Mouse (Mus musculus) liver, embryonic 13.5 days (tissue): ENCODE results near the gene Josd2. TPM values are rescaled to one million over a fixed set of nuclear protein-coding genes. Genes with fewer than 3 reads are reported as not detected.

Experiments used
- ATAC-seq: fragments of 200-750 bp; cut with Nextera tagmentation; 2 replicates; pipeline ENCODE4 v1.8.0; 2017; ENCODE audit warnings: low read depth, mild to moderate bottlenecking, moderate number of reproducible peaks, moderate library complexity
- DNase-seq: peaks from one replicate; pipeline ENCODE4 v3.0.0; 2022
- H3K27ac ChIP-seq: fragments of 300-500 bp; sonication (generic); 2 replicates; pipeline ENCODE4 v1.5.1; 2015; ENCODE audit warnings: moderate library complexity, mild to moderate bottlenecking, inconsistent platforms
- H3K27me3 ChIP-seq: fragments of 300-500 bp; sonication (generic); 2 replicates; pipeline ENCODE4 v1.6.1; 2015; ENCODE audit warnings: mild to moderate bottlenecking, inconsistent platforms
- H3K36me3 ChIP-seq: fragments of 300-500 bp; sonication (generic); 2 replicates; pipeline ENCODE4 v1.6.1; 2015; ENCODE audit warnings: mild to moderate bottlenecking, inconsistent platforms
- H3K4me1 ChIP-seq: fragments of 300-500 bp; sonication (generic); replicated peaks from 2 replicates; pipeline ENCODE4 v1.6.1; 2015; ENCODE audit warnings: inconsistent platforms
- H3K4me2 ChIP-seq: fragments of 300-500 bp; sonication (generic); 2 replicates; pipeline ENCODE4 v1.6.1; 2015; ENCODE audit warnings: inconsistent platforms, mild to moderate bottlenecking, moderate library complexity
- H3K4me3 ChIP-seq: fragments of 300-500 bp; sonication (generic); replicated peaks from 2 replicates; pipeline ENCODE4 v1.5.1; 2015; ENCODE audit warnings: mild to moderate bottlenecking, inconsistent platforms
- H3K9ac ChIP-seq: fragments of 300-500 bp; sonication (generic); 2 replicates; pipeline ENCODE4 v1.6.1; 2015; ENCODE audit warnings: mild to moderate bottlenecking, inconsistent platforms
- H3K9me3 ChIP-seq: fragments of 300-500 bp; sonication (generic); replicated peaks from 2 replicates; pipeline ENCODE4 v1.6.1; 2016; ENCODE audit warnings: inconsistent platforms
- WGBS: fragments of 180-500 bp; shearing (Covaris S2); methylation state at CpG from one replicate; pipeline ENCODE4 v1.1.7; 2015; ENCODE audit not compliant: insufficient replicate concordance; 5-methylcytosine and 5-hydroxymethylcytosine counted together
- polyA plus RNA-seq: library from polyadenylated mRNA; unstranded; fragments of >200 nt; fragmentation: Nextera tagmentation; extraction: Ambion mirVana; gene quantifications from 2 replicates; pipeline ENCODE4 v1.2.1, GENCODE M21; 2015

The Josd2 gene
- polyA plus RNA-seq, 1 experiment from 2014 or later: 170 TPM

GRCm38 (mm10) chr7:44475046-44475614, 7.3 kb downstream of the Josd2 start:
- Histone ChIP-seq H3K4me1 (peaks cover 69% of the 10 kb centered on the region), H3K9me3 (no peaks in the 10 kb centered on the region), H3K9ac (no peak overlapping the region; the same call in none of the 2 replicates), H3K27me3 (peaks cover 72% of the 10 kb centered on the region), H3K27ac (no peak overlapping the region), H3K36me3 (peaks cover 16% of the 10 kb centered on the region), H3K4me3 (no peak overlapping the region), H3K4me2 (no peak overlapping the region)
- 25% methylated on average over 5 of the region's 5 CpGs for WGBS
- no peak for ATAC-seq
- DNase-seq: no peak

GRCm38 (mm10) chr7:44482836-44483435, 15.2 kb downstream of the Josd2 start:
- DNase-seq (peak; percentile 66), ATAC-seq (peak; percentile 94)
- H3K4me1 ChIP-seq: peaks cover 61% of the 10 kb centered on the region
- H3K36me3 ChIP-seq: no peaks in the 10 kb centered on the region
- H3K4me2 ChIP-seq: peak overlapping the region; percentile 68
- H3K9ac ChIP-seq: peak overlapping the region; percentile 77
- peaks cover 42% of the 10 kb centered on the region for H3K27me3 ChIP-seq
- 40% methylated on average over 3 of the region's 3 CpGs for WGBS
- H3K4me3 ChIP-seq: peak overlapping the region; percentile 24
- H3K27ac ChIP-seq: peak overlapping the region; percentile 94
- H3K9me3 ChIP-seq: no peaks in the 10 kb centered on the region

- DNase-seq (no peak), ATAC-seq (no peak)
- Histone ChIP-seq H3K9ac (no peak overlapping the region; the same call in 1 of the 2 replicates), H3K4me3 (no peak overlapping the region), H3K27me3 (peaks cover 31% of the 10 kb centered on the region), H3K4me2 (no peak overlapping the region), H3K27ac (peak overlapping the region; percentile 67), H3K9me3 (no peaks in the 10 kb centered on the region), H3K36me3 (peaks cover 8% of the 10 kb centered on the region), H3K4me1 (peaks cover 52% of the 10 kb centered on the region)
- WGBS: 94% methylated on average over 1 of the region's 1 CpGs
Observed at GRCm38 (mm10) chr7:44484109-44484508, 16.3 kb downstream of the Josd2 start.

GRCm38 (mm10) chr7:44484841-44485571, 17.2 kb downstream of the Josd2 start:
- H3K4me1 ChIP-seq: peaks cover 45% of the 10 kb centered on the region
- peak overlapping the region; percentile 22; the same call in 1 of the 2 replicates for H3K9ac ChIP-seq
- H3K4me3 ChIP-seq: no peak overlapping the region
- H3K9me3 ChIP-seq: no peaks in the 10 kb centered on the region
- H3K27me3 ChIP-seq: peaks cover 22% of the 10 kb centered on the region
- peak overlapping the region; percentile 67 for H3K27ac ChIP-seq
- H3K4me2 ChIP-seq: no peak overlapping the region
- 29% methylated on average over 5 of the region's 5 CpGs for WGBS
- DNase-seq: peak; percentile 71
- H3K36me3 ChIP-seq: peaks cover 17% of the 10 kb centered on the region
- ATAC-seq: peak; percentile 24; the same call in 1 of the 2 replicates

- ATAC-seq: no peak
- no peak for DNase-seq
- Histone ChIP-seq H3K9ac (no peak overlapping the region), H3K27ac (no peak overlapping the region), H3K36me3 (peaks cover 24% of the 10 kb centered on the region), H3K4me2 (no peak overlapping the region), H3K27me3 (peaks cover 15% of the 10 kb centered on the region), H3K9me3 (no peaks in the 10 kb centered on the region), H3K4me1 (peaks cover 38% of the 10 kb centered on the region), H3K4me3 (no peak overlapping the region)
- 59% methylated on average over 7 of the region's 7 CpGs for WGBS
Observed at GRCm38 (mm10) chr7:44485572-44486195, 17.9 kb downstream of the Josd2 start.

- Histone ChIP-seq H3K4me1 (peaks cover 26% of the 10 kb centered on the region), H3K27ac (no peak overlapping the region), H3K9ac (no peak overlapping the region), H3K36me3 (peaks cover 37% of the 10 kb centered on the region), H3K9me3 (no peaks in the 10 kb centered on the region), H3K4me2 (no peak overlapping the region), H3K4me3 (no peak overlapping the region), H3K27me3 (0 out of 2 replicates have a peak, but pooled peaks cover 4% of the 10 kb centered on the region)
- ATAC-seq (no peak), DNase-seq (no peak)
- WGBS: 70% methylated on average over 13 of the region's 13 CpGs
Observed at GRCm38 (mm10) chr7:44486927-44487575, 19.3 kb downstream of the Josd2 start.

- 84% methylated on average over 7 of the region's 7 CpGs for WGBS
- no peak for ATAC-seq
- H3K9ac ChIP-seq: no peak overlapping the region
- no peak overlapping the region for H3K4me2 ChIP-seq
- no peak overlapping the region for H3K27ac ChIP-seq
- peaks cover 19% of the 10 kb centered on the region for H3K4me1 ChIP-seq
- H3K36me3 ChIP-seq: peaks cover 46% of the 10 kb centered on the region
- H3K27me3 ChIP-seq: no peaks in the 10 kb centered on the region
- no peaks in the 10 kb centered on the region for H3K9me3 ChIP-seq
- no peak for DNase-seq
- H3K4me3 ChIP-seq: no peak overlapping the region
Observed at GRCm38 (mm10) chr7:44487936-44488335, 20.2 kb downstream of the Josd2 start.

- no peaks in the 10 kb centered on the region for H3K27me3 ChIP-seq
- peaks cover 16% of the 10 kb centered on the region for H3K4me1 ChIP-seq
- DNase-seq: no peak
- H3K36me3 ChIP-seq: peaks cover 51% of the 10 kb centered on the region
- H3K4me2 ChIP-seq: no peak overlapping the region
- WGBS: 80% methylated on average over 8 of the region's 8 CpGs
- H3K4me3 ChIP-seq: no peak overlapping the region
- no peak overlapping the region for H3K27ac ChIP-seq
- H3K9ac ChIP-seq: no peak overlapping the region
- ATAC-seq: no peak
- H3K9me3 ChIP-seq: no peaks in the 10 kb centered on the region
Observed at GRCm38 (mm10) chr7:44488545-44488944, 20.8 kb downstream of the Josd2 start.

GRCm38 (mm10) chr7:44490281-44490680, 22.5 kb downstream of the Josd2 start:
- H3K9me3 ChIP-seq: no peaks in the 10 kb centered on the region
- no peak overlapping the region for H3K4me2 ChIP-seq
- no peak overlapping the region for H3K27ac ChIP-seq
- peaks cover 17% of the 10 kb centered on the region for H3K4me1 ChIP-seq
- no peak overlapping the region for H3K9ac ChIP-seq
- ATAC-seq (no peak), DNase-seq (no peak)
- 88% methylated on average over 4 of the region's 4 CpGs for WGBS
- no peaks in the 10 kb centered on the region for H3K27me3 ChIP-seq
- no peak overlapping the region for H3K4me3 ChIP-seq
- H3K36me3 ChIP-seq: peaks cover 63% of the 10 kb centered on the region

- H3K9ac ChIP-seq: no peak overlapping the region
- 87% methylated on average over 5 of the region's 5 CpGs for WGBS
- no peak overlapping the region for H3K4me3 ChIP-seq
- H3K4me1 ChIP-seq: peaks cover 23% of the 10 kb centered on the region
- no peak for DNase-seq
- no peak overlapping the region for H3K4me2 ChIP-seq
- H3K27me3 ChIP-seq: no peaks in the 10 kb centered on the region
- H3K27ac ChIP-seq: no peak overlapping the region
- ATAC-seq: no peak
- no peaks in the 10 kb centered on the region for H3K9me3 ChIP-seq
- peaks cover 63% of the 10 kb centered on the region for H3K36me3 ChIP-seq
Observed at GRCm38 (mm10) chr7:44491391-44491790, 23.6 kb downstream of the Josd2 start.
